Mouse (Mus musculus) heart, postnatal 0 days (tissue): ENCODE measurements around the gene Timp4.

Source experiments
- CTCF ChIP-seq: IDR thresholded peaks from 2 replicates; pipeline ENCODE4 v1.5.1; 2016; ENCODE audit warnings: antibody characterized with exemption, control low read depth, low read depth
- EP300 ChIP-seq: IDR thresholded peaks from 2 replicates; pipeline ENCODE4 v1.6.1; 2016; ENCODE audit warnings: antibody characterized with exemption, low read depth

DNA sequence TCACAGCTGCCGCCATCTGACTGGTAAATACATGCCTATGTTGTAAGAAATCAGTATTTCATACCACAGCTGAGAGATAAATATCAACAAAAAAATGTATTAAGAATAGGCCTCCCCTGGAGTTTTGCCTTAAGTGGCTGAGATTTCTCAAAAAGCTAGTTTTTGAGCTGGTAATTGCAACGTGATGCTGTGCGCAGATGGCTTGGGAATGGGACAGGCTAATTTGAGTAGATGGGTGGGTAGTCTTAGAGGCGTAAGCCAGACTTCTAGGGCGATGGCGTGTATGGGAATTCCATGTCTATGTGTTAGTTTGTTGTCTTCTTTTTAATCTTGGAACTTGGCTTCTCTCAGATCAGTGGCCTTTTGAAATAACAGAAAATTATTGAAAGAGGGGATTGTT lies 39.8 kb upstream of the Timp4 start:
- TF ChIP-seq EP300, result no peak
- no peak for TF ChIP-seq CTCF
